Mouse (Mus musculus) embryonic facial prominence, embryonic 10.5 days (tissue): ENCODE data around the gene Tia1. TPM values are rescaled to one million over a fixed set of nuclear protein-coding genes. Genes with fewer than 3 reads are reported as not detected.
A peak's percentile ranks its signal among the peaks of the same experiment; 100 is the strongest.

Source experiments
- DNase-seq: peaks from one replicate; pipeline ENCODE4 v3.0.0-alpha.2; 2017; ENCODE audit warnings: low spot score
- H3K27ac ChIP-seq: fragments of 300-500 bp; sonication (generic); replicated peaks from 2 replicates; pipeline ENCODE4 v1.5.1; 2016; ENCODE audit warnings: mild to moderate bottlenecking
- H3K27me3 ChIP-seq: fragments of 300-500 bp; sonication (generic); replicated peaks from 2 replicates; pipeline ENCODE4 v1.6.1; 2016; ENCODE audit warnings: low read depth, mild to moderate bottlenecking; ENCODE audit not compliant: poor library complexity, severe bottlenecking
- H3K36me3 ChIP-seq: fragments of 300-500 bp; sonication (generic); replicated peaks from 2 replicates; pipeline ENCODE4 v1.6.1; 2016; ENCODE audit warnings: mild to moderate bottlenecking, moderate library complexity
- H3K4me1 ChIP-seq: fragments of 300-500 bp; sonication (generic); 2 replicates; pipeline ENCODE4 v1.6.1; 2016
- H3K4me3 ChIP-seq: fragments of 300-500 bp; sonication (generic); 2 replicates; pipeline ENCODE4 v1.5.1; 2016; ENCODE audit warnings: mild to moderate bottlenecking, moderate library complexity
- H3K9me3 ChIP-seq: fragments of 300-500 bp; sonication (generic); 2 replicates; pipeline ENCODE4 v1.6.1; 2016; ENCODE audit warnings: mild to moderate bottlenecking
- WGBS: fragments of 180-500 bp; shearing (Covaris S2); methylation state at CpG from one replicate; pipeline ENCODE4 v1.1.7; 2016; 5-methylcytosine and 5-hydroxymethylcytosine counted together
- polyA plus RNA-seq: library from polyadenylated mRNA; unstranded; fragments of >200 nt; fragmentation: Nextera tagmentation; extraction: Ambion mirVana; gene quantifications from 2 replicates; pipeline ENCODE4 v1.2.1, GENCODE M21; 2016

Tia1 gene
- polyA plus RNA-seq: 214 and 222 TPM in 2 replicates

DNA sequence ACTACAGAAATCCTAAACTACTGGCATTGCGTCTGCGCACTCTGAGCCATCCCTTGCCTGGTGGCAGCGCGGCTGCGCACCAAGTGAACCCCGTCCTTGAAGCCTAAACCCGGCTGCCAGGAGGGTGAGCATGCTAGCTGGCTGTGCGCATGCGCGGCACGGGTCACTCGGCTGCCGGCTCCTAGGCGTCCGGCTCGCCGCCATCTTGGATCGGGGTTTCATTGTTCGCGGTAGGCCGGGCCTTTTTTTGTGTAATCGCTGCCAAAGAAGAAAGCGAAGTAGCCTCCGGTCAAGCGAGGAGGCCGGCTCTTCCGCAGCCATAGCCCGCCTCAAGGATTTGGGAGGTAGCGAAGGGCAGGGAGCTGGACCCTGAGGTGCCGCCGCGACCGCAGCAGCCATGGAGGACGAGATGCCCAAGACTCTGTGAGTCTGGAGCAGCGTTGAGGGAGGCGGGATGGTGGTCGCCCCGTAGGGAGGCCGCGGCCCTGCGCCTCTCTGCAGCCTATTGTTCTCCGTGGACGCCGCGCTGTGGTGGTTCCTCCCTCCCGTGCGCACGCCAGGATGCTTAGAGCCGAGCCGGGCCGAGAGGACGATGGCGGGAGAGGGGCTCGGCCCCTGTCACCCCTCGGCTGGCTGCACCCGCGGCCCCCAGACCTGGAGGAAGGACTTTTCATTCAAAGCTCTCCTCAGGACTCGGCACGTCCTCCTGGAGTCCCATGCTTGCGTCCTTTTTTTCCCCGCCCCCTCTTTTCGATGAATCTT, at the start of gene Tia1:
Gene Tia1, plus strand, starts transcription at position 120 of the 762 bp plus-strand sequence.
- peak within 1 kb of the TSS; percentile 100 for H3K27ac ChIP-seq
- H3K4me3 ChIP-seq: peak within 1 kb of the TSS; percentile 91
- DNase-seq: peak; percentile 98
- H3K36me3 ChIP-seq: peaks cover 32% of the 10 kb centered on the region
- no peaks in the 10 kb centered on the region for H3K27me3 ChIP-seq
- peaks cover 17% of the 10 kb centered on the region for H3K4me1 ChIP-seq
- H3K9me3 ChIP-seq: no peaks in the 10 kb centered on the region
- WGBS: under 1% methylated on average over 62 of the region's 62 CpGs

GRCm38 (mm10) chr6:86354948-86355347, 49.1 kb upstream of the Tia1 start:
- DNase-seq: no peak
- Histone ChIP-seq H3K36me3 (no peaks in the 10 kb centered on the region), H3K27ac (no peak overlapping the region), H3K27me3 (no peaks in the 10 kb centered on the region), H3K9me3 (no peaks in the 10 kb centered on the region), H3K4me3 (no peak overlapping the region), H3K4me1 (no peaks in the 10 kb centered on the region)
- 58% methylated on average over 3 of the region's 3 CpGs for WGBS

GRCm38 (mm10) chr6:86356956-86357355, 47.1 kb upstream of the Tia1 start:
- Histone ChIP-seq H3K27ac (no peak overlapping the region), H3K4me1 (no peaks in the 10 kb centered on the region), H3K4me3 (no peak overlapping the region), H3K9me3 (no peaks in the 10 kb centered on the region), H3K36me3 (no peaks in the 10 kb centered on the region), H3K27me3 (no peaks in the 10 kb centered on the region)
- no peak for DNase-seq
- WGBS: 84% methylated on average over 9 of the region's 9 CpGs

GRCm38 (mm10) chr6:86360691-86361090, 43.3 kb upstream of the Tia1 start:
- WGBS: 74% methylated on average over 7 of the region's 7 CpGs
- Histone ChIP-seq H3K27ac (no peak overlapping the region), H3K4me1 (peaks cover 8% of the 10 kb centered on the region), H3K9me3 (no peaks in the 10 kb centered on the region), H3K4me3 (no peak overlapping the region), H3K36me3 (no peaks in the 10 kb centered on the region), H3K27me3 (no peaks in the 10 kb centered on the region)
- no peak for DNase-seq

- H3K36me3 ChIP-seq: no peaks in the 10 kb centered on the region
- H3K27me3 ChIP-seq: no peaks in the 10 kb centered on the region
- H3K4me1 ChIP-seq: peaks cover 12% of the 10 kb centered on the region
- 86% methylated on average over 7 of the region's 7 CpGs for WGBS
- H3K9me3 ChIP-seq: no peaks in the 10 kb centered on the region
- no peak overlapping the region for H3K4me3 ChIP-seq
- H3K27ac ChIP-seq: no peak overlapping the region
- DNase-seq: no peak
These were observed 42.6 kb upstream of the Tia1 start for GRCm38 (mm10) chr6:86361373-86361772.

DNA sequence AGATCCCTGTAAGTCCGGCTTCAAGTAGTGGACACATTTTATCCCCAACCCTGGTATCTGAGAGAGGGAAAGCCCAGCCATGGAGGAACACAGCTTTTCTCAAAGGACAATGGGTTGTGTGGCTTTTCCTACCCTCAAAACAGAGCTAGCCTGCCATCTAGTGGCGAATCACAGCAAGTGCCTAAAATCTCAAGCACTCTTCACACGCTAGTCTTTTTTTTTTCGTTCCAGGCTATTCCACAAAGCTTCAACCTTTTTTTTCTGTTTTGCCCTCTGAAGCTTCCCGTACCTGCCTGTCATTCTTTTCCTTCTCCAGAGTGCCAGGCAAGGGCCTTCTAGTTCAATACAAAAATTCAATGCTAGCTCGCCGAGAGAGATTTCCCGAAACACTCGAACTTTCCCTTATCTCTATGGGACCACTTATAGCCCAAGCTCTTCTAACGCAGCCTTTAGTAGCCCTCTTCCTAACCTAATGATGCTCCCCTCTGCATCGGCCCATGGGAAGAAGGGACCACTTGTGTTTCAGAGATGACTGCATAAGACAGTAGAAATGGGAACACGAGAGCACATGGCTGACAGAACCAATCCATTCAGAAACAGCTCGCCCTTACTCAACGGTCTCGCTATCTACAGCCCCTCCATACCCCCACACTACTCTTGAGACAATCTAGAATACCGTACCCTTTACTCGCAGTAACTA, 39.4 kb upstream of the Tia1 start:
- H3K27me3 ChIP-seq: no peaks in the 10 kb centered on the region

GRCm38 (mm10) chr6:86365371-86366124, 38.5 kb upstream of the Tia1 start, which contains the start of gene Fam136a:
Fam136a (plus strand) TSS chr6:86365646.
- Histone ChIP-seq H3K9me3 (no peaks in the 10 kb centered on the region), H3K27ac (peak within 1 kb of the TSS; percentile 92), H3K36me3 (peaks cover 26% of the 10 kb centered on the region), H3K4me1 (peaks cover 19% of the 10 kb centered on the region), H3K4me3 (peak within 1 kb of the TSS; percentile 82), H3K27me3 (no peaks in the 10 kb centered on the region)
- DNase-seq: peak; percentile 100
- under 1% methylated on average over 76 of the region's 76 CpGs for WGBS

More for the DNA sequence above, 39.4 kb upstream of the Tia1 start:
- no peaks in the 10 kb centered on the region for H3K9me3 ChIP-seq
- peaks cover 26% of the 10 kb centered on the region for H3K36me3 ChIP-seq
- H3K27ac ChIP-seq: peak overlapping the region; percentile 92
- peak; percentile 79 for DNase-seq
- peak overlapping the region; percentile 82 for H3K4me3 ChIP-seq
- WGBS: 5% methylated on average over 17 of the region's 17 CpGs
- H3K4me1 ChIP-seq: peaks cover 16% of the 10 kb centered on the region

- Histone ChIP-seq H3K4me1 (peaks cover 25% of the 10 kb centered on the region), H3K27me3 (no peaks in the 10 kb centered on the region), H3K4me3 (peak overlapping the region; percentile 82), H3K27ac (peak overlapping the region; percentile 92), H3K9me3 (no peaks in the 10 kb centered on the region), H3K36me3 (peaks cover 26% of the 10 kb centered on the region)
- 51% methylated on average over 25 of the region's 25 CpGs for WGBS
- DNase-seq: peak; percentile 20
These were observed 37.7 kb upstream of the Tia1 start for GRCm38 (mm10) chr6:86366125-86366852.

GRCm38 (mm10) chr6:86366853-86367249, 37.2 kb upstream of the Tia1 start:
- no peaks in the 10 kb centered on the region for H3K27me3 ChIP-seq
- peaks cover 26% of the 10 kb centered on the region for H3K36me3 ChIP-seq
- peaks cover 25% of the 10 kb centered on the region for H3K4me1 ChIP-seq
- H3K27ac ChIP-seq: no peak overlapping the region
- DNase-seq: no peak
- peak overlapping the region; percentile 82 for H3K4me3 ChIP-seq
- WGBS: 87% methylated on average over 2 of the region's 2 CpGs
- no peaks in the 10 kb centered on the region for H3K9me3 ChIP-seq

DNA sequence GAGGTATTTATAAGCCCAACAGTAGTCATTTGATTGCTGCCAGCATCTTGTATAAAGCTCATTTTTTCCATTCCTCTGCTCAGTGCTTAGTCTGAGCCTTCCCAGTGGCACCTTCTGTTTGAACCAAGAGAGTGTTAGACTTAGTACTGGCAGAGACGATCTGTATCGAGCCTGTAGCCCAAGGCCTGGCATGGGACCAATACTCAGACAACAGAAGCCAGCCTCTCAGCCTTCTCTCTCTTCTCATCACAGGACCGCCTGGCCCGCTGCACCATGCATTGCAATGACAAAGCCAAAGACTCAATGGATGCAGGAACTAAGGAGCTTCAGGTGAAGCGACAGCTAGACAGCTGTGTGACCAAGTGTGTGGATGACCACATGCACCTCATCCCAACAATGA, 35.5 kb upstream of the Tia1 start:
- no peaks in the 10 kb centered on the region for H3K27me3 ChIP-seq
- H3K4me3 ChIP-seq: no peak overlapping the region
- no peaks in the 10 kb centered on the region for H3K9me3 ChIP-seq
- no peak overlapping the region for H3K27ac ChIP-seq
- no peak for DNase-seq
- 90% methylated on average over 5 of the region's 5 CpGs for WGBS
- H3K4me1 ChIP-seq: peaks cover 36% of the 10 kb centered on the region
- H3K36me3 ChIP-seq: peaks cover 31% of the 10 kb centered on the region

GRCm38 (mm10) chr6:86370093-86370713, 33.8 kb upstream of the Tia1 start:
- peaks cover 28% of the 10 kb centered on the region for H3K4me1 ChIP-seq
- peaks cover 44% of the 10 kb centered on the region for H3K36me3 ChIP-seq
- H3K9me3 ChIP-seq: no peaks in the 10 kb centered on the region
- H3K27me3 ChIP-seq: no peaks in the 10 kb centered on the region
- H3K27ac ChIP-seq: peak overlapping the region; percentile 95
- WGBS: 64% methylated on average over 3 of the region's 3 CpGs
- H3K4me3 ChIP-seq: peak overlapping the region; percentile 96
- DNase-seq: peak; percentile 22
